In genomic region chr1:66655747-66656119, GRCm38 (mm10) we compare ENCODE assay signal across 9 mouse cellular contexts. TPM values are rescaled to one million over a fixed set of nuclear protein-coding genes. Genes with fewer than 3 reads are reported as not detected.
DNase-seq lines count a peak whose midpoint lies in the region; ATAC-seq lines count a peak whose summit lies in the region.
"Had no signal": no experiment of that assay in that cellular context is flagged by ENCODE, and none has a peak within 500 bp of the region (broad histone marks: within the 10 kb centered on the region; RNA-seq: fewer than 3 reads in every experiment).

No protein-coding gene starts in this region.

- no peak overlapping the region for H3K27ac ChIP-seq in kidney, embryonic 16.5 days (ENCODE audit: low read length)
- no peak overlapping the region for H3K27ac ChIP-seq in embryonic facial prominence, embryonic 14.5 days (replicated peaks; ENCODE audit: low read depth, low read length)
- H3K27ac ChIP-seq in midbrain, embryonic 14.5 days (replicated peaks; ENCODE audit: low read depth, low read length): no peak overlapping the region

- no peaks in the 10 kb centered on the region for H3K36me3 ChIP-seq in kidney, embryonic 16.5 days (ENCODE audit: insufficient read depth, low read length)
- no peaks in the 10 kb centered on the region for H3K36me3 ChIP-seq in embryonic facial prominence, embryonic 14.5 days (ENCODE audit: control insufficient read depth, insufficient read depth, low read length)
- no peaks in the 10 kb centered on the region for H3K36me3 ChIP-seq in midbrain, embryonic 14.5 days (ENCODE audit: control insufficient read depth, insufficient read depth, low read length)

- no peaks in the 10 kb centered on the region for H3K27me3 ChIP-seq in kidney, embryonic 16.5 days (ENCODE audit: insufficient read depth, low read length)
- no peaks in the 10 kb centered on the region for H3K27me3 ChIP-seq in embryonic facial prominence, embryonic 14.5 days (replicated peaks; ENCODE audit: control insufficient read depth, insufficient read depth, low read length)
- no peaks in the 10 kb centered on the region for H3K27me3 ChIP-seq in midbrain, embryonic 14.5 days (ENCODE audit: control insufficient read depth, insufficient read depth, low read length)

- DNase-seq in kidney, postnatal 10 days: no peak
- peak; percentile 52 for DNase-seq in MN1 (ENCODE audit: low spot score)
- DNase-seq in embryonic facial prominence, embryonic 14.5 days (ENCODE audit: low spot score): peak; percentile 59
- DNase-seq in midbrain, embryonic 14.5 days: peak; percentile 83
- DNase-seq in ovary, postnatal 14 days (ENCODE audit: low spot score): no peak
- no peak for DNase-seq in urinary bladder, postnatal 36 days (ENCODE audit: low spot score in 2 of 2)
- no peak for DNase-seq in heart, adult 11 months

- peak; percentile 65; the same call in 1 of the 2 replicates for ATAC-seq in kidney, embryonic 16.5 days (ENCODE audit: low FRiP score, low TSS enrichment)
- ATAC-seq in embryonic facial prominence, embryonic 14.5 days (ENCODE audit: low read depth): no peak
- ATAC-seq in midbrain, embryonic 14.5 days (ENCODE audit: low FRiP score, low TSS enrichment): peak; percentile 66; the same call in 1 of the 2 replicates

- H3K9me3 ChIP-seq in kidney, embryonic 16.5 days (ENCODE audit: low read length): no peaks in the 10 kb centered on the region
- no peaks in the 10 kb centered on the region for H3K9me3 ChIP-seq in embryonic facial prominence, embryonic 14.5 days (ENCODE audit: control insufficient read depth, low read length)
- no peaks in the 10 kb centered on the region for H3K9me3 ChIP-seq in midbrain, embryonic 14.5 days (ENCODE audit: control insufficient read depth, low read length)

- H3K4me2 ChIP-seq in kidney, embryonic 16.5 days (replicated peaks; ENCODE audit: low read depth, low read length): no peak overlapping the region
- H3K4me2 ChIP-seq in embryonic facial prominence, embryonic 14.5 days (ENCODE audit: low read depth, low read length): no peak overlapping the region
- H3K4me2 ChIP-seq in midbrain, embryonic 14.5 days (ENCODE audit: low read length): no peak overlapping the region

- no peak overlapping the region for H3K4me3 ChIP-seq in kidney, embryonic 16.5 days (ENCODE audit: low read length)
- no peak overlapping the region for H3K4me3 ChIP-seq in embryonic facial prominence, embryonic 14.5 days (ENCODE audit: low read depth, low read length)
- H3K4me3 ChIP-seq in midbrain, embryonic 14.5 days (replicated peaks; ENCODE audit: low read depth, low read length): no peak overlapping the region
- H3K4me3 ChIP-seq: myocyte had no signal

- H3K4me1 ChIP-seq in kidney, embryonic 16.5 days (ENCODE audit: insufficient read depth, low read length): no peaks in the 10 kb centered on the region
- no peaks in the 10 kb centered on the region for H3K4me1 ChIP-seq in embryonic facial prominence, embryonic 14.5 days (ENCODE audit: control insufficient read depth, insufficient read depth, low read length)
- 0 out of 2 replicates have a peak, but pooled peaks cover 6% of the 10 kb centered on the region for H3K4me1 ChIP-seq in midbrain, embryonic 14.5 days (ENCODE audit: control insufficient read depth, insufficient read depth, low read length)

- no peak overlapping the region for H3K9ac ChIP-seq in kidney, embryonic 16.5 days (replicated peaks; ENCODE audit: low read length)
- no peak overlapping the region for H3K9ac ChIP-seq in embryonic facial prominence, embryonic 14.5 days (ENCODE audit: low read depth, low read length)
- no peak overlapping the region for H3K9ac ChIP-seq in midbrain, embryonic 14.5 days (replicated peaks; ENCODE audit: low read length)

RNA-seq across cellular contexts. Expression of gene Rpe, which starts 44.9 kb away (rescaled TPM):
- 45.4 and 47.2 TPM in 2 replicates for polyA plus RNA-seq in kidney, embryonic 16.5 days (2015; fragmentation: Nextera tagmentation; extraction: Ambion mirVana)
- polyA plus RNA-seq in embryonic facial prominence, embryonic 14.5 days (2014; fragmentation: Nextera tagmentation; extraction: Ambion mirVana): 48.6 and 49.9 TPM in 2 replicates
- polyA plus RNA-seq in midbrain, embryonic 14.5 days (2014; fragmentation: Nextera tagmentation; extraction: Ambion mirVana): 36.4 and 36.8 TPM in 2 replicates

Comparison
In these comparisons a context has a peak if more than half of its experiments do, and no peak if none do; other contexts are left out.
1. DNase-seq: peak in MN1 (single experiment), embryonic facial prominence, embryonic 14.5 days (single experiment) and midbrain, embryonic 14.5 days (single experiment); none in kidney, postnatal 10 days (single experiment), ovary, postnatal 14 days (single experiment), urinary bladder, postnatal 36 days (0 of 2) and heart, adult 11 months (single experiment).